Mouse (Mus musculus): ENCODE measurements at regions not wholly inside any gene's neighbourhood (a gene's known extent, or its start where the extent isn't known, plus 50 kb on each side); places are given as distances from the start of the nearest gene placed in this dataset.

GRCm38 (mm10) chr5:119739386-119739785 is 68.9 kb downstream of the Tbx3 start:
- Histone ChIP-seq H3K36me3 (ENCODE audit: control insufficient read depth, insufficient read depth, low read length) (no peaks in the 10 kb centered on the region), H3K4me3 (ENCODE audit: low read length) (no peak overlapping the region), H3K27me3 (replicated peaks; ENCODE audit: control insufficient read depth, insufficient read depth, low read length) (peaks cover 4% of the 10 kb centered on the region; the same call in 1 of the 2 replicates), H3K4me2 (ENCODE audit: low read depth, low read length) (no peak overlapping the region), H3K9me3 (ENCODE audit: control insufficient read depth, low read length) (no peaks in the 10 kb centered on the region), H3K4me1 (ENCODE audit: control insufficient read depth, insufficient read depth, low read length) (no peaks in the 10 kb centered on the region), H3K27ac (ENCODE audit: low read length) (no peak overlapping the region), H3K9ac (ENCODE audit: low read depth, low read length) (no peak overlapping the region)
- 65% methylated on average over 4 of the region's 4 CpGs for WGBS
- ATAC-seq: no peak

- peaks cover 4% of the 10 kb centered on the region; the same call in 1 of the 2 replicates for H3K27me3 ChIP-seq (replicated peaks; ENCODE audit: control insufficient read depth, insufficient read depth, low read length)
- H3K27ac ChIP-seq (ENCODE audit: low read length): no peak overlapping the region
- no peak overlapping the region for H3K4me2 ChIP-seq (ENCODE audit: low read depth, low read length)
- 11% methylated on average over 6 of the region's 6 CpGs for WGBS
- H3K9ac ChIP-seq (ENCODE audit: low read depth, low read length): no peak overlapping the region
- H3K9me3 ChIP-seq (ENCODE audit: control insufficient read depth, low read length): no peaks in the 10 kb centered on the region
- no peak for ATAC-seq
- H3K4me3 ChIP-seq (ENCODE audit: low read length): no peak overlapping the region
- H3K4me1 ChIP-seq (ENCODE audit: control insufficient read depth, insufficient read depth, low read length): no peaks in the 10 kb centered on the region
- H3K36me3 ChIP-seq (ENCODE audit: control insufficient read depth, insufficient read depth, low read length): no peaks in the 10 kb centered on the region
Measured at GRCm38 (mm10) chr5:119741116-119741515, 70.6 kb downstream of the Tbx3 start.

GRCm38 (mm10) chr5:119743733-119744132 is 73.3 kb downstream of the Tbx3 start:
- H3K27me3 ChIP-seq (replicated peaks; ENCODE audit: control insufficient read depth, insufficient read depth, low read length): peaks cover 11% of the 10 kb centered on the region
- ATAC-seq: no peak
- H3K9ac ChIP-seq (ENCODE audit: low read depth, low read length): no peak overlapping the region

GRCm38 (mm10) chr5:119747038-119747437 is 76.6 kb downstream of the Tbx3 start:
- H3K4me2 ChIP-seq (ENCODE audit: low read depth, low read length): no peak overlapping the region

More at GRCm38 (mm10) chr5:119743733-119744132, 73.3 kb downstream of the Tbx3 start:
- Histone ChIP-seq H3K4me2 (ENCODE audit: low read depth, low read length) (no peak overlapping the region), H3K36me3 (ENCODE audit: control insufficient read depth, insufficient read depth, low read length) (no peaks in the 10 kb centered on the region), H3K4me3 (ENCODE audit: low read length) (no peak overlapping the region), H3K27ac (ENCODE audit: low read length) (no peak overlapping the region), H3K9me3 (ENCODE audit: control insufficient read depth, low read length) (no peaks in the 10 kb centered on the region), H3K4me1 (ENCODE audit: control insufficient read depth, insufficient read depth, low read length) (0 out of 2 replicates have a peak, but pooled peaks cover 3% of the 10 kb centered on the region)
- WGBS: 77% methylated on average over 10 of the region's 10 CpGs

GRCm38 (mm10) chr5:119748667-119749066 is 78.2 kb downstream of the Tbx3 start:
- Histone ChIP-seq H3K9me3 (ENCODE audit: control insufficient read depth, low read length) (no peaks in the 10 kb centered on the region), H3K4me3 (ENCODE audit: low read length) (no peak overlapping the region)
- WGBS: 1% methylated on average over 21 of the region's 21 CpGs

More at GRCm38 (mm10) chr5:119747038-119747437, 76.6 kb downstream of the Tbx3 start:
- Histone ChIP-seq H3K4me3 (ENCODE audit: low read length) (no peak overlapping the region), H3K27me3 (replicated peaks; ENCODE audit: control insufficient read depth, insufficient read depth, low read length) (peaks cover 25% of the 10 kb centered on the region), H3K9me3 (ENCODE audit: control insufficient read depth, low read length) (no peaks in the 10 kb centered on the region), H3K36me3 (ENCODE audit: control insufficient read depth, insufficient read depth, low read length) (no peaks in the 10 kb centered on the region), H3K27ac (ENCODE audit: low read length) (no peak overlapping the region), H3K4me1 (ENCODE audit: control insufficient read depth, insufficient read depth, low read length) (0 out of 2 replicates have a peak, but pooled peaks cover 5% of the 10 kb centered on the region), H3K9ac (ENCODE audit: low read depth, low read length) (no peak overlapping the region)
- no peak for ATAC-seq
- 63% methylated on average over 10 of the region's 10 CpGs for WGBS

GRCm38 (mm10) chr5:119749153-119749552 is 78.7 kb downstream of the Tbx3 start:
- no peaks in the 10 kb centered on the region for H3K9me3 ChIP-seq (ENCODE audit: control insufficient read depth, low read length)
- H3K27ac ChIP-seq (ENCODE audit: low read length): no peak overlapping the region
- H3K9ac ChIP-seq (ENCODE audit: low read depth, low read length): no peak overlapping the region
- WGBS: 8% methylated on average over 17 of the region's 17 CpGs
- H3K4me2 ChIP-seq (ENCODE audit: low read depth, low read length): 0 out of 2 replicates have a peak overlapping the region, but pooled peaks have one; percentile 27
- no peaks in the 10 kb centered on the region for H3K36me3 ChIP-seq (ENCODE audit: control insufficient read depth, insufficient read depth, low read length)
- H3K27me3 ChIP-seq (replicated peaks; ENCODE audit: control insufficient read depth, insufficient read depth, low read length): peaks cover 21% of the 10 kb centered on the region
- H3K4me3 ChIP-seq (ENCODE audit: low read length): no peak overlapping the region
- H3K4me1 ChIP-seq (ENCODE audit: control insufficient read depth, insufficient read depth, low read length): 0 out of 2 replicates have a peak, but pooled peaks cover 5% of the 10 kb centered on the region
- no peak for ATAC-seq

More at GRCm38 (mm10) chr5:119748667-119749066, 78.2 kb downstream of the Tbx3 start:
- no peak for ATAC-seq
- Histone ChIP-seq H3K9ac (ENCODE audit: low read depth, low read length) (no peak overlapping the region; the same call in 1 of the 2 replicates), H3K36me3 (ENCODE audit: control insufficient read depth, insufficient read depth, low read length) (no peaks in the 10 kb centered on the region), H3K27me3 (replicated peaks; ENCODE audit: control insufficient read depth, insufficient read depth, low read length) (peaks cover 21% of the 10 kb centered on the region), H3K4me1 (ENCODE audit: control insufficient read depth, insufficient read depth, low read length) (0 out of 2 replicates have a peak, but pooled peaks cover 5% of the 10 kb centered on the region), H3K4me2 (ENCODE audit: low read depth, low read length) (0 out of 2 replicates have a peak overlapping the region, but pooled peaks have one; percentile 27), H3K27ac (ENCODE audit: low read length) (no peak overlapping the region)

- Histone ChIP-seq H3K36me3 (ENCODE audit: control insufficient read depth, insufficient read depth, low read length) (no peaks in the 10 kb centered on the region), H3K27ac (ENCODE audit: low read length) (no peak overlapping the region), H3K27me3 (replicated peaks; ENCODE audit: control insufficient read depth, insufficient read depth, low read length) (no peaks in the 10 kb centered on the region), H3K4me3 (ENCODE audit: low read length) (no peak overlapping the region), H3K4me2 (ENCODE audit: low read depth, low read length) (no peak overlapping the region), H3K9me3 (ENCODE audit: control insufficient read depth, low read length) (no peaks in the 10 kb centered on the region), H3K9ac (ENCODE audit: low read depth, low read length) (no peak overlapping the region), H3K4me1 (ENCODE audit: control insufficient read depth, insufficient read depth, low read length) (no peaks in the 10 kb centered on the region)
- no peak for ATAC-seq
- WGBS: 42% methylated on average over 9 of the region's 9 CpGs
Measured at GRCm38 (mm10) chr5:119755782-119756181, 76.7 kb upstream of the Tbx5 start.

- Histone ChIP-seq H3K36me3 (ENCODE audit: control insufficient read depth, insufficient read depth, low read length) (no peaks in the 10 kb centered on the region), H3K27ac (ENCODE audit: low read length) (no peak overlapping the region), H3K4me2 (ENCODE audit: low read depth, low read length) (no peak overlapping the region), H3K9me3 (ENCODE audit: control insufficient read depth, low read length) (no peaks in the 10 kb centered on the region), H3K9ac (ENCODE audit: low read depth, low read length) (no peak overlapping the region), H3K4me1 (ENCODE audit: control insufficient read depth, insufficient read depth, low read length) (no peaks in the 10 kb centered on the region), H3K27me3 (replicated peaks; ENCODE audit: control insufficient read depth, insufficient read depth, low read length) (0 out of 2 replicates have a peak, but pooled peaks cover 3% of the 10 kb centered on the region), H3K4me3 (ENCODE audit: low read length) (no peak overlapping the region)
- ATAC-seq: no peak
- 71% methylated on average over 4 of the region's 4 CpGs for WGBS
Measured at GRCm38 (mm10) chr5:119758880-119759279, 73.6 kb upstream of the Tbx5 start.

- H3K36me3 ChIP-seq (ENCODE audit: control insufficient read depth, insufficient read depth, low read length): no peaks in the 10 kb centered on the region
- H3K27ac ChIP-seq (ENCODE audit: low read length): no peak overlapping the region
- no peaks in the 10 kb centered on the region for H3K9me3 ChIP-seq (ENCODE audit: control insufficient read depth, low read length)
- H3K27me3 ChIP-seq (replicated peaks; ENCODE audit: control insufficient read depth, insufficient read depth, low read length): 0 out of 2 replicates have a peak, but pooled peaks cover 3% of the 10 kb centered on the region
- 76% methylated on average over 4 of the region's 4 CpGs for WGBS
- no peak for ATAC-seq
- no peak overlapping the region for H3K9ac ChIP-seq (ENCODE audit: low read depth, low read length)
- no peak overlapping the region for H3K4me2 ChIP-seq (ENCODE audit: low read depth, low read length)
- no peaks in the 10 kb centered on the region for H3K4me1 ChIP-seq (ENCODE audit: control insufficient read depth, insufficient read depth, low read length)
- no peak overlapping the region for H3K4me3 ChIP-seq (ENCODE audit: low read length)
Measured at GRCm38 (mm10) chr5:119762102-119762501, 70.4 kb upstream of the Tbx5 start.

GRCm38 (mm10) chr5:119763337-119763736 is 69.1 kb upstream of the Tbx5 start:
- 0 out of 2 replicates have a peak, but pooled peaks cover 3% of the 10 kb centered on the region for H3K27me3 ChIP-seq (replicated peaks; ENCODE audit: control insufficient read depth, insufficient read depth, low read length)
- H3K4me2 ChIP-seq (ENCODE audit: low read depth, low read length): no peak overlapping the region
- H3K36me3 ChIP-seq (ENCODE audit: control insufficient read depth, insufficient read depth, low read length): no peaks in the 10 kb centered on the region
- H3K9ac ChIP-seq (ENCODE audit: low read depth, low read length): no peak overlapping the region
- no peak for ATAC-seq
- no peaks in the 10 kb centered on the region for H3K9me3 ChIP-seq (ENCODE audit: control insufficient read depth, low read length)
- WGBS: 55% methylated on average over 7 of the region's 7 CpGs
- H3K27ac ChIP-seq (ENCODE audit: low read length): no peak overlapping the region
- no peak overlapping the region for H3K4me3 ChIP-seq (ENCODE audit: low read length)
- H3K4me1 ChIP-seq (ENCODE audit: control insufficient read depth, insufficient read depth, low read length): no peaks in the 10 kb centered on the region
